Mouse (Mus musculus) kidney, postnatal 4 days (tissue): Measurements from ENCODE around the gene B4galnt4.

Experiments used
- DNase-seq, 2 experiments: peaks; one replicate each; pipeline ENCODE4 v3.0.0; 2021; ENCODE audit warnings: mixed read lengths in 2 of 2

Gene B4galnt4

GRCm38 (mm10) chr7:141042539-141042938 is 18.4 kb upstream of the B4galnt4 start:
- DNase-seq = no peak

- peak; percentile 57 to 70 for DNase-seq
Observed at GRCm38 (mm10) chr7:141046931-141047580, 13.8 kb upstream of the B4galnt4 start.

DNA sequence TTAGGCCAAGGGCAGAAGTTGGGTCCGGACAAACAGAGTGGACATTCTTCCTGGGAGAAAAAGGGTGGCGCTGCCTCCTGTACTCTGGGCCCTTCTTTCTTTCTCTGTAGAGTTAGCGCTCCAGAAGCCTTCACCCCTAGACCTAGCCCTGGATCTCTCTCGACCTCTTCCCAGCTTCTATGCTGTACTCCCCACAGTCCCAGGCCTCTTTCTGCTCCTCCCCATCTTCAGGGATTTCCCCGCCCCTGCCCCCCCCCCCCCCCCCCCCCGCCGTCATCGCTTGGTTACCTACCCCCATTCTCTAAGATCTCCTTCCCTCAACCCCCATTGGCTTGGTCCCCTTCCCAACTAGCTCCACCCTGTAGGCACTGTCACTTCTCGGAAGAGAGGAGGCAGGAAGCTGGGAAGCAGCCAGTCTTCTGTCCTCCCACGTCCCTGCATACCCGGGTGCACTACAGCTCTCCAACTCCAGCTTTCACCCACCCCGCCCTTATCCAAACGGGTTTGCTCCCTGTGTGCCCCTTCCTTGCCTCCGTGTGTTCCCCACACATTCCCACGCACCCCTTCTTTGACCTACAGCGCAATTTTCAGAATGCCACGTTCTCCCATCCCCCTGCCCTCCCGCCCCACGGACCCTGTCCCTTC is 13.2 kb upstream of the B4galnt4 start:
- peak; percentile 78 to 88 for DNase-seq

GRCm38 (mm10) chr7:141048226-141049218 is 12.4 kb upstream of the B4galnt4 start:
- DNase-seq = peak; percentile 96

GRCm38 (mm10) chr7:141049326-141049725 is 11.6 kb upstream of the B4galnt4 start:
- DNase-seq = no peak

DNA sequence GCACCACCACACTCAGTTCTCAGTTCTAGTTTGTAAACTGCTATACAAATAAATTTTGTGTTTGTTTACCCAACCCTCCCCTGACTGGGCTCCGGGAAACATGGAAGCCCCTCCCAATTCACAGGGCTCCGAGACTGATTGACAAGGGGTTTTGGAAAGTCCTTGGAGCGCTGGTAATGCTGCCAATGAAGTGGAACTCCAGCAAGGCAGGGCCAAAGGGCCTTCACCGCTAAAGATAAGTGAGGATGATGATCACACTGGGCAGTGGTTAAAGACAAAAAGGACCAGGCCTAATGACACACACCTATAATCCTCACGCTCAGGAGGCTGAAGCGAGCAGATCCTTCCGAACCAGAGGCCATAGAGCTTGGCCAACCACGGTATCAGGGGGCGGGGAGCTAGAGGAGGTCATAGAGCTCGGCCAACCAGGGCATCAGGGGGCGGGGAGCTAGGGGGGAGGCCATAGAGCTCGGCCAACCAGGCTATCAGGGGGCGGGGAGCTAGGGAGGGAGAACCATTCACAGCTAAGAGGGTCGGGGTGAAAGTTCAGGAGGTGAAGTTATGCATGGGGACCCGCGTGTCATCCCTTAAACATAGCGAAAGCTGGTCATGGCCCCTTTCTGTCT is 9.7 kb upstream of the B4galnt4 start:
- no peak for DNase-seq

- DNase-seq = no peak
Observed at GRCm38 (mm10) chr7:141052016-141052415, 8.9 kb upstream of the B4galnt4 start.

DNA sequence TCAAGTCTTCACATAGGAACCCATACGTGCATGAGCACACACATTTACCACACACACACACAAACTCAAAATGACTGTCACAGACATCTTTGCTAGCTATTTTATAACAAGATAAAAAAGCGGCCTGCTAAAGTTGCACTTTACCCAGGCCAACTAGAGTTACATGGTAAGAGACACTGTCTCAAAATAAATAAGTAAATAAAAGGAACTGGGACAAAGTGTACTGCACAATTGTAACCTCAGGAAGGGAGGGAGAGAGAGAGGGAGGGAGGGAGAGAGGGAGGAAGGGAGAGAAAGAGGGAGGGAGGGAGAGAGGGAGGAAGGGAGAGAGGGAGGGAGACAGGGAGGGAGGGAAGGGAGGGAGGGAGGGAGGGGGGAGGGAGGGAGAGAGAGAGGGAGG is 8.5 kb upstream of the B4galnt4 start:
- no peak for DNase-seq

- DNase-seq = no peak
Observed at GRCm38 (mm10) chr7:141055785-141056184, 5.1 kb upstream of the B4galnt4 start.

- DNase-seq = no peak
Observed at GRCm38 (mm10) chr7:141056976-141057375, 3.9 kb upstream of the B4galnt4 start.

DNA sequence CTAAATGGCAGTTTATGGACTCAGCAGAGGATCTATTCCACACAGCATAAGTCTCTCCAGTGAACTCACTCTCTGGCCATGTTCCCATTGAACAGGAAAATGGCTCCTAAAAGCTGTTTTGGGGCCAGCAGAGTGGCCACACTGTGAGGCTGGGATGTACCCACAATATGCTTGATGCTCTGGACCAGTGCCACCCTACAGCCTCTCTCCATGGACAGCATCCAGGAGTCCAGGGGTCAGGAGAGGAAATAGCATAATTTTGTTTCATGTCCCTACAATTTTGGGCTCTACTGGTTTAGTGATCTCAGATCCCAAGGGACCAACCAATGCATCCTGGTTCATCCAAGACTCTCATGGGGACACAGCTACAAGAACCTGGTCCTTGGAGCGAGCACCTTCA is 3.4 kb upstream of the B4galnt4 start:
- no peak for DNase-seq

DNA sequence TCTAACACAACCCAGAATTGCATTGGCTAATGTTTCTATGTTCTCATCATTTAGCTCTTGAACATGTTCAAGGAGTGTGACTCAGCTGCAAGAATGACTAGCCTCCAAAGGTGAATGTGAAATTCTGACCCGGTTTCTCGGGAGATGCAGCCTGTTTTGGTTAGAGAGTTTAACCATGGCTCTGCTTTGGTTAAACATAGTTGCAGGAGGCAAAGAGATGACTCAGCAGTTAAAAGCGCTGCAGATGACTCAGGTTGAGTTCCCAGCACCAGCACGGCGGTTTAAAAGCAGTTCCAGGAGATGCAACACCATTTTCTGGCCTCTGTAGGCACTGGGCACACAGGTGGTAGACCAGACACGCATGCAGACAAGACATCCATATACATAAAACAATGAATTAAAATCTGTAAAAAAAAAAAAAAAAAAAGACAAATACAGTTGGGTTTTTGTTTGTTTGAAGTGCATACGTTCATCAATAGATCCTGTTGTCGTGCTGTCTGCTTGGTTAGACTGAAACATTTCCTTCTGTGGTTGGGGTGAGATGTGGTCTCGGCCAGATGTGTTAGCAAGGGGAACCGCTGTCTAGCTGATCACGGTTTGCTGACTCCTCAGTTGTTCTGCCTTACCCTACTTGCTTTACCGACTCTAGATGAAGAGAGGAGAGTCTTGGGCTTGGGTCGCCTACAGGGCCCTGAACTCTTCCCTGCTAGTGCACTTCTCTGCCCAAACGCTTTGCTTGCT is 2.1 kb upstream of the B4galnt4 start:
- no peak for DNase-seq

GRCm38 (mm10) chr7:141059929-141060328 is 975 bp upstream of the B4galnt4 start:
- DNase-seq = no peak

DNA sequence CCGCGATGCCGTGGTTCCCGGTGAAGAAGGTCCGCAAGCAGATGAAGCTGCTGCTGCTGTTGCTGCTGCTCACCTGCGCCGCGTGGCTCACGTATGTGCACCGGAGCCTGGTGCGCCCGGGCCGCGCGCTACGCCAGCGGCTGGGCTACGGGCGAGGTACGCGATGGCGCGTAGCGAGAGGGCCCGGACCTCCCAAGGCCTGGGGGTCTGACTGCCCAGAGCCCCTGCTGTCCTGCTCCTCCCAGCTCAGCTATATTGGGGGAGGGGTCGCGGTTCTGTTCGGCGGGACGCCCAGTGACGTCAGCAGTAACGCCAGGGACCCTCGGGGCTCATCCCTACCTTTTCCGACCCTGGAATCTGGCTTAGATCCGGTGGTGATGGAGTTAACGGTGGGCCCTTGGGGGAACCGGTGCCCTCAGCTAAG is 377 bp downstream of the B4galnt4 start:
- peak; percentile 25 to 53 for DNase-seq

GRCm38 (mm10) chr7:141062525-141062924 is 1.6 kb downstream of the B4galnt4 start:
- no peak for DNase-seq

- no peak for DNase-seq
Observed at GRCm38 (mm10) chr7:141063353-141063752, 2.4 kb downstream of the B4galnt4 start.

- no peak for DNase-seq
Observed at GRCm38 (mm10) chr7:141064175-141064574, 3.3 kb downstream of the B4galnt4 start.

DNA sequence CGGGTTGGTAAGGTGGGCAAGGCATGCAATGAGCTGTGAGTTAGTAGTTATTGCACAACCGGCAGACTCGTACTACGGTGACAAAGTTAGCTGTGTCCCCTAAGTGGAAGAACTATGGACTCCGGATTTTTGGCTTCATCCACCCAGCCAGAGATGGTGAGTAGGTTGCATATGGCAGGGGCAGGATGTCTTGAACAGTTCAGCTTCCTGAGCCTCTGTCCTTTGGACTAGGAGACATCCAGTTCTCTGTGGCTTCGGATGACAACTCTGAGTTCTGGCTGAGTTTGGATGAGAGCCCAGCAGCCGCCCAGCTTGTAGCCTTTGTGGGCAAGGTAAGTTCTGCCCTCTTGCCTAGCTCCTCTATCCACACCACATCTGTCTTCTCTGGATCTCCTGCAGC is 3.7 kb downstream of the B4galnt4 start:
- no peak for DNase-seq

- DNase-seq = no peak
Observed at GRCm38 (mm10) chr7:141068351-141068750, 7.4 kb downstream of the B4galnt4 start.

DNA sequence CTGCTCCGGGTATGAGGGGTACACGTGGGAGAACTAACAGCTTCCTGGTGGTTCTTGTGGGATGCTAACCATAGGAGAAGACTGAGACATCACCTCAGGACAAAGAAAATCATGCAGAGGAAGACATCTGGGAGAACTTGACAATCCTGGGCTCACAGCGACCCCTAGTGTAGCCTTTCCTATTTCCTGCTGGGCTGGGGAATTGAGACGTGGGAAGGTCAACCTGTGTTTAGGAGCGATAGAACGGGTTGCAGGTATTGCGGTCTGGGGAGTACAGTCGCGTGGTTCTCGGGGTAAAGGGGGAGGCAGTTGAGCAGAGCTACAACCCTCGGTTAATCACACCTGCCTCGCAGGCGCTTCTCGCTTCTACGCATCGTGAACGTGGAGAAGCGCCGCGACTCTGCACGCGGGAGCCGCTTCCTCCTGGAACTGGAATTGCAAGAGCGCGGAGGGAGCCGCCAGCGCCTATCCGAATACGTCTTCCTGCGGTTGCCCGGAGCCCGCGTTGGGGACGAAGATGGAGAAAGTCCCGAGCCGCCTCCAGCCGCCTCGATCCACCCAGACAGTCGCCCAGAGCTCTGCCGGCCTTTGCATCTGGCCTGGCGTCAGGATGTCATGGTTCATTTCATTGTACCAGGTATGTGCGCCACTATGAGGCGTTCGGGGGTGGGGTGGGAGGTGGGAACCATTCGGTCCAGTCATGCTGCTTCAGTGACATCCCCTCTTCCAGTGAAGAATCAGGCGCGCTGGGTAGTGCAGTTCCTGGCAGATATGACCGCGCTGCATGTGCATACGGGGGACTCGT is 9.4 kb downstream of the B4galnt4 start:
- peak; percentile 86 to 89 for DNase-seq

DNA sequence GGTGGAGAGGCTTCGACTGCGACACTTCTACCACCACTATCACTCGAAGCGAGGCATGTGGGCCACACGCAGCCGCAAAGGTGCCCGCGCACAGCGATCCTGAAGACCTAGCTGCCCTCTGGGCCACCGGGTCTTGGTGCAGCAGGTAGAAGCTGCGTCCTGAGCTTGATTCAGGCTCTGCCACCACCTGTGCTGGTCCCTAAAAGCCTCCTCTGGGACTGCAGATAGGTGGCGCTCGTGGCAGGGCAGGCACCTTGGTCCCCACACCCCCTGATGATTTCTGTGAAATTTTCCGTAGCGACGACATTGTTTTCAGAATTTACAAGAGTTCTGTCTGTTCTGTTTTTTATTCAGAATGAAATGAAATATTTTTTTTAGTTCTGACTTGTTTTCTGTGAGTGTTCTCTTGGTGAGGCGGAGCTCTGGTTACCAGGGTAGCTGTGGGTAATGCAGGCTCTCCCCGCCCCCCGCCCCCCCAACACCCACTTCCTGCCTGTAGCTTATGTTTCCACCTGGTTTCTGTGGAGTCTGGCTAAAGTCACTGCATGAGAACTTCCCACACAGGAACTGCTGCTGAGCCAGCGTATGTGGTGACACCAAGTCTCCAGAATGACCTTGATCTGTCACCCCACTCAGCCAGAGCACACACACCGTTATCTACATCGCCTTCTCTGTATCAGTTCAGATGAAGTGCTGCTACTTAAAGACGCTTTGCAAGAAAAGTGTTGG is 11.3 kb downstream of the B4galnt4 start:
- peak; percentile 54 to 68 for DNase-seq
